Mouse (Mus musculus): ENCODE data around the gene Vmn1r230. TPM values are rescaled to one million over a fixed set of nuclear protein-coding genes. Genes with fewer than 3 reads are reported as not detected.

The Vmn1r230 gene
- not detected for polyA plus RNA-seq (2014; fragmentation: Illumina TruSeq; extraction: RNeasy Lipid Tissue Mini Kit (QIAGEN cat#74804); ENCODE audit: low read depth, low replicate concordance)

DNA sequence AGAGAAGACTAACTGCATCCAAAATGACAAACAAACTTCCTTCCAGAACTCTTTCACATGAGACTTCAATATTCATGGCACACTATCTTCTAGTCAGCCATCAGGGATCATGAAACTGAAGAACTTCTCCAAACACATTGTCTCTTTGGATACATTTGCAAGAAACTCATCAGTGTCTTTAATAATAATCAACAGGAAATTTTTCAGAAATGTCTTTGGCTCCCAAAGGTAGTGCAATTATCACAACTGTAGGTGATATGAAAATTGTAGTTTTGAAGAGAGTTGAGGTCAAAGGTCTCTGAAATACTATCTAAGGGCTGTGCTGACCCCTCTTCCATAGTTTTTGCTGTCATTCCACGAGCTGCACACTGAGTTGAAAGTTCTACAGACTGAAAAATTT lies at the start of gene Vmn1r230:
Gene Vmn1r230, plus strand, starts transcription at position 301 of the 400 bp plus-strand sequence.

DNA sequence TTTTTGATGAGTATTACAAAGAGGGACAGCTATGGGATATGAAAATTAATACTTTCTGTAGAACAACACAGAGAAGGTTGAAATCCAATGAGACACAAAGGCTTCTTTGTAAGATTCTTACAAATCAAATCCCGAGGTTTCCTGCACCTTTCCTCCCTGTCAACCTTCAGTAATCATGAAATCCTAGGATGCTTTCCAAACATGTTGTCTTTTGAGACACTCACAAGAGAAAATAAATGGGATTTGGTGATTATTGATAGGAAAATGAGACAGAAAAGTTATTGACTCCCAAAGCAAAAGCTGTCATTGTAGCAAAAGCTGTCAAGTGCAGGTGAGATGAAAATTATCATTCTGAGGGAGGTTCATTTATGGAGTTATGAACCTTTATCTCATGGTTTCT lies 29.0 kb upstream of the Vmn1r230 start, which contains the start of gene Vmn1r229:
Gene Vmn1r229, plus strand, starts transcription at position 301 of the 400 bp plus-strand sequence.

Other genes starting within 250 kb of the Vmn1r230 start
- gene Vmn2r110, start 244.0 kb upstream of the Vmn1r230 start, polyA plus RNA-seq (2014; fragmentation: Illumina TruSeq; extraction: RNeasy Lipid Tissue Mini Kit (QIAGEN cat#74804); ENCODE audit: low read depth, low replicate concordance): not detected
- not detected for gene Fpr-rs3, start 215.6 kb upstream of the Vmn1r230 start, polyA plus RNA-seq (2014; fragmentation: Illumina TruSeq; extraction: RNeasy Lipid Tissue Mini Kit (QIAGEN cat#74804); ENCODE audit: low read depth, low replicate concordance)
- not detected for gene Vmn1r226, start 157.6 kb upstream of the Vmn1r230 start, polyA plus RNA-seq (2014; fragmentation: Illumina TruSeq; extraction: RNeasy Lipid Tissue Mini Kit (QIAGEN cat#74804); ENCODE audit: low read depth, low replicate concordance)
- gene Vmn1r227, start 110.6 kb upstream of the Vmn1r230 start, polyA plus RNA-seq (2014; fragmentation: Illumina TruSeq; extraction: RNeasy Lipid Tissue Mini Kit (QIAGEN cat#74804); ENCODE audit: low read depth, low replicate concordance): not detected
- not detected for gene Vmn1r228, start 54.3 kb upstream of the Vmn1r230 start, polyA plus RNA-seq (2014; fragmentation: Illumina TruSeq; extraction: RNeasy Lipid Tissue Mini Kit (QIAGEN cat#74804); ENCODE audit: low read depth, low replicate concordance)
- not detected for gene Vmn1r229, start 28.9 kb upstream of the Vmn1r230 start, polyA plus RNA-seq (2014; fragmentation: Illumina TruSeq; extraction: RNeasy Lipid Tissue Mini Kit (QIAGEN cat#74804); ENCODE audit: low read depth, low replicate concordance)
- not detected for gene Vmn1r231, start 64.6 kb downstream of the Vmn1r230 start, polyA plus RNA-seq (2014; fragmentation: Illumina TruSeq; extraction: RNeasy Lipid Tissue Mini Kit (QIAGEN cat#74804); ENCODE audit: low read depth, low replicate concordance)
- gene Vmn1r232, start 79.3 kb downstream of the Vmn1r230 start, polyA plus RNA-seq (2014; fragmentation: Illumina TruSeq; extraction: RNeasy Lipid Tissue Mini Kit (QIAGEN cat#74804); ENCODE audit: low read depth, low replicate concordance): not detected
- 14.5 TPM for gene Ppp2r1a, start 104.9 kb downstream of the Vmn1r230 start, polyA plus RNA-seq (2014; fragmentation: Illumina TruSeq; extraction: RNeasy Lipid Tissue Mini Kit (QIAGEN cat#74804); ENCODE audit: low read depth, low replicate concordance)
- not detected for gene Vmn1r233, start 156.0 kb downstream of the Vmn1r230 start, polyA plus RNA-seq (2014; fragmentation: Illumina TruSeq; extraction: RNeasy Lipid Tissue Mini Kit (QIAGEN cat#74804); ENCODE audit: low read depth, low replicate concordance)
- gene Zfp160, start 168.5 kb downstream of the Vmn1r230 start, polyA plus RNA-seq (2014; fragmentation: Illumina TruSeq; extraction: RNeasy Lipid Tissue Mini Kit (QIAGEN cat#74804); ENCODE audit: low read depth, low replicate concordance): 16.3 TPM

Measured in liver, adult 10 weeks (tissue).